Mouse (Mus musculus): ENCODE measurements around the gene Rab3gap1. TPM values are rescaled to one million over a fixed set of nuclear protein-coding genes. Genes with fewer than 3 reads are reported as not detected.
A peak's percentile ranks its signal among the peaks of the same experiment; 100 is the strongest.

The Rab3gap1 gene
- total and polyA plus RNA-seq, 2 experiments: 11.9 to 26.0 TPM

- peak; percentile 52 for DNase-seq (ENCODE audit: extremely low read depth, low read depth, low spot score)
Observed at GRCm38 (mm10) chr1:127899401-127899800, 30.8 kb downstream of the Rab3gap1 start.

GRCm38 (mm10) chr1:127904774-127905385 lies 36.3 kb downstream of the Rab3gap1 start:
- peaks cover 24% of the 10 kb centered on the region for H3K36me3 ChIP-seq (ENCODE audit: control insufficient read depth, insufficient read depth, low read length)
- peaks cover 3% of the 10 kb centered on the region; the same call in 1 of the 2 replicates for H3K4me1 ChIP-seq (ENCODE audit: control insufficient read depth, insufficient read depth, low read length)
- no peaks in the 10 kb centered on the region; the same call in 1 of the 2 replicates for H3K79me2 ChIP-seq (ENCODE audit: control insufficient read depth, insufficient read depth, low read length)
- no peak overlapping the region for H3K4me3 ChIP-seq (ENCODE audit: insufficient read depth, low read depth, low read length)
- H3K9ac ChIP-seq (ENCODE audit: low read depth, low read length): no peak overlapping the region
- H3K27me3 ChIP-seq (ENCODE audit: control insufficient read depth, insufficient read depth, low read length): no peaks in the 10 kb centered on the region
- WGBS: 68% methylated on average over 2 of the region's 2 CpGs
- peak; percentile 19 for DNase-seq (ENCODE audit: extremely low read depth, low read depth, low spot score)
- H3K27ac ChIP-seq (replicated peaks; ENCODE audit: insufficient read depth, low read depth, low read length): no peak overlapping the region; the same call in 1 of the 2 replicates
- TF ChIP-seq POLR2A (IDR thresholded peaks at IDR 0.05; ENCODE audit: extremely low read depth, insufficient read depth, low read length) (no peak), CTCF (IDR thresholded peaks at IDR 0.05; ENCODE audit: low read depth, low read length) (no peak)

More at GRCm38 (mm10) chr1:127899401-127899800, 30.8 kb downstream of the Rab3gap1 start:
- H3K79me2 ChIP-seq (ENCODE audit: control insufficient read depth, insufficient read depth, low read length): no peaks in the 10 kb centered on the region
- H3K9ac ChIP-seq (ENCODE audit: low read depth, low read length): no peak overlapping the region; the same call in 1 of the 2 replicates
- TF ChIP-seq POLR2A (IDR thresholded peaks at IDR 0.05; ENCODE audit: extremely low read depth, insufficient read depth, low read length): no peak
- no peak for TF ChIP-seq CTCF (IDR thresholded peaks at IDR 0.05; ENCODE audit: low read depth, low read length)
- H3K4me3 ChIP-seq (ENCODE audit: insufficient read depth, low read depth, low read length): no peak overlapping the region
- peaks cover 16% of the 10 kb centered on the region for H3K36me3 ChIP-seq (ENCODE audit: control insufficient read depth, insufficient read depth, low read length)
- H3K27me3 ChIP-seq (ENCODE audit: control insufficient read depth, insufficient read depth, low read length): no peaks in the 10 kb centered on the region
- 17% methylated on average over 1 of the region's 1 CpGs for WGBS
- peak overlapping the region; percentile 54; the same call in 1 of the 2 replicates for H3K27ac ChIP-seq (replicated peaks; ENCODE audit: insufficient read depth, low read depth, low read length)
- H3K4me1 ChIP-seq (ENCODE audit: control insufficient read depth, insufficient read depth, low read length): peaks cover 8% of the 10 kb centered on the region; the same call in 1 of the 2 replicates

- Histone ChIP-seq H3K4me1 (ENCODE audit: control insufficient read depth, insufficient read depth, low read length) (no peaks in the 10 kb centered on the region), H3K27me3 (ENCODE audit: control insufficient read depth, insufficient read depth, low read length) (no peaks in the 10 kb centered on the region), H3K27ac (replicated peaks; ENCODE audit: insufficient read depth, low read depth, low read length) (no peak overlapping the region), H3K9ac (ENCODE audit: low read depth, low read length) (no peak overlapping the region), H3K79me2 (ENCODE audit: control insufficient read depth, insufficient read depth, low read length) (no peaks in the 10 kb centered on the region; the same call in 1 of the 2 replicates), H3K4me3 (ENCODE audit: insufficient read depth, low read depth, low read length) (no peak overlapping the region), H3K36me3 (ENCODE audit: control insufficient read depth, insufficient read depth, low read length) (peaks cover 18% of the 10 kb centered on the region; the same call in 1 of the 2 replicates)
- WGBS: 88% methylated on average over 4 of the region's 4 CpGs
- no peak for DNase-seq (ENCODE audit: extremely low read depth, low read depth, low spot score)
- TF ChIP-seq POLR2A (IDR thresholded peaks at IDR 0.05; ENCODE audit: extremely low read depth, insufficient read depth, low read length) (no peak), CTCF (IDR thresholded peaks at IDR 0.05; ENCODE audit: low read depth, low read length) (no peak)
Observed at GRCm38 (mm10) chr1:127913116-127913515, 44.5 kb downstream of the Rab3gap1 start.

GRCm38 (mm10) chr1:127915316-127915715 lies 46.7 kb downstream of the Rab3gap1 start:
- H3K9ac ChIP-seq (ENCODE audit: low read depth, low read length): no peak overlapping the region
- 94% methylated on average over 6 of the region's 6 CpGs for WGBS
- no peaks in the 10 kb centered on the region for H3K4me1 ChIP-seq (ENCODE audit: control insufficient read depth, insufficient read depth, low read length)
- no peaks in the 10 kb centered on the region for H3K27me3 ChIP-seq (ENCODE audit: control insufficient read depth, insufficient read depth, low read length)
- DNase-seq (ENCODE audit: extremely low read depth, low read depth, low spot score): no peak
- no peak for TF ChIP-seq POLR2A (IDR thresholded peaks at IDR 0.05; ENCODE audit: extremely low read depth, insufficient read depth, low read length)
- no peak for TF ChIP-seq CTCF (IDR thresholded peaks at IDR 0.05; ENCODE audit: low read depth, low read length)
- H3K79me2 ChIP-seq (ENCODE audit: control insufficient read depth, insufficient read depth, low read length): no peaks in the 10 kb centered on the region
- H3K4me3 ChIP-seq (ENCODE audit: insufficient read depth, low read depth, low read length): no peak overlapping the region
- H3K27ac ChIP-seq (replicated peaks; ENCODE audit: insufficient read depth, low read depth, low read length): no peak overlapping the region
- peaks cover 25% of the 10 kb centered on the region for H3K36me3 ChIP-seq (ENCODE audit: control insufficient read depth, insufficient read depth, low read length)

- Histone ChIP-seq H3K36me3 (ENCODE audit: control insufficient read depth, insufficient read depth, low read length) (peaks cover 22% of the 10 kb centered on the region), H3K4me1 (ENCODE audit: control insufficient read depth, insufficient read depth, low read length) (no peaks in the 10 kb centered on the region), H3K27me3 (ENCODE audit: control insufficient read depth, insufficient read depth, low read length) (no peaks in the 10 kb centered on the region), H3K79me2 (ENCODE audit: control insufficient read depth, insufficient read depth, low read length) (no peaks in the 10 kb centered on the region), H3K4me3 (ENCODE audit: insufficient read depth, low read depth, low read length) (no peak overlapping the region), H3K27ac (replicated peaks; ENCODE audit: insufficient read depth, low read depth, low read length) (no peak overlapping the region), H3K9ac (ENCODE audit: low read depth, low read length) (no peak overlapping the region)
- 84% methylated on average over 1 of the region's 1 CpGs for WGBS
- DNase-seq (ENCODE audit: extremely low read depth, low read depth, low spot score): no peak
- no peak for TF ChIP-seq CTCF (IDR thresholded peaks at IDR 0.05; ENCODE audit: low read depth, low read length)
Observed at GRCm38 (mm10) chr1:127915802-127916201, 47.2 kb downstream of the Rab3gap1 start.

- Histone ChIP-seq H3K27ac (replicated peaks; ENCODE audit: insufficient read depth, low read depth, low read length) (no peak overlapping the region), H3K79me2 (ENCODE audit: control insufficient read depth, insufficient read depth, low read length) (no peaks in the 10 kb centered on the region), H3K36me3 (ENCODE audit: control insufficient read depth, insufficient read depth, low read length) (peaks cover 47% of the 10 kb centered on the region), H3K9ac (ENCODE audit: low read depth, low read length) (no peak overlapping the region), H3K27me3 (ENCODE audit: control insufficient read depth, insufficient read depth, low read length) (no peaks in the 10 kb centered on the region), H3K4me1 (ENCODE audit: control insufficient read depth, insufficient read depth, low read length) (no peaks in the 10 kb centered on the region), H3K4me3 (ENCODE audit: insufficient read depth, low read depth, low read length) (no peak overlapping the region)
- peak; percentile 55 for DNase-seq (ENCODE audit: extremely low read depth, low read depth, low spot score)
- TF ChIP-seq CTCF (IDR thresholded peaks at IDR 0.05; ENCODE audit: low read depth, low read length) (no peak), POLR2A (IDR thresholded peaks at IDR 0.05; ENCODE audit: extremely low read depth, insufficient read depth, low read length) (no peak)
- WGBS: 46% methylated on average over 2 of the region's 2 CpGs
Observed at GRCm38 (mm10) chr1:127933405-127933804, 64.8 kb downstream of the Rab3gap1 start.

All from liver, adult 2 months (tissue).